Mouse (Mus musculus) hindbrain, postnatal 0 days (tissue): ENCODE data around the gene Tex19.2. TPM values are rescaled to one million over a fixed set of nuclear protein-coding genes. Genes with fewer than 3 reads are reported as not detected.

Source experiments
- ATAC-seq: fragments of 200-750 bp; cut with Nextera tagmentation; 2 replicates; pipeline ENCODE4 v1.8.0; 2017; ENCODE audit warnings: mild to moderate bottlenecking, moderate TSS enrichment, moderate library complexity
- DNase-seq: peaks from one replicate; pipeline ENCODE4 v3.0.0-alpha.2; 2015; ENCODE audit warnings: low spot score
- H3K27ac ChIP-seq: fragments of 300-500 bp; sonication (generic); 2 replicates; pipeline ENCODE4 v1.5.1; 2014; ENCODE audit warnings: mild to moderate bottlenecking
- H3K27me3 ChIP-seq: fragments of 300-500 bp; sonication (generic); 2 replicates; pipeline ENCODE4 v1.6.1; 2014; ENCODE audit warnings: low read length, mixed read lengths; ENCODE audit not compliant: insufficient read depth
- H3K36me3 ChIP-seq: fragments of 300-500 bp; sonication (generic); 2 replicates; pipeline ENCODE4 v1.6.1; 2014; ENCODE audit warnings: low read length, mixed read lengths; ENCODE audit not compliant: insufficient read depth
- H3K4me1 ChIP-seq: fragments of 300-500 bp; sonication (generic); 2 replicates; pipeline ENCODE4 v1.6.1; 2014; ENCODE audit warnings: antibody characterized with exemption, low read length, mixed read lengths; ENCODE audit not compliant: insufficient read depth
- H3K4me2 ChIP-seq: fragments of 300-500 bp; sonication (generic); 2 replicates; pipeline ENCODE4 v1.6.1; 2014; ENCODE audit warnings: low read depth, mild to moderate bottlenecking, low read length, moderate library complexity, mixed read lengths
- H3K4me3 ChIP-seq: fragments of 300-500 bp; sonication (generic); 2 replicates; pipeline ENCODE4 v1.5.1; 2014; ENCODE audit warnings: low read length
- H3K9ac ChIP-seq: fragments of 300-500 bp; sonication (generic); replicated peaks from 2 replicates; pipeline ENCODE4 v1.6.1; 2014; ENCODE audit warnings: mild to moderate bottlenecking, low read length, moderate library complexity, mixed read lengths
- H3K9me3 ChIP-seq: fragments of 300-500 bp; sonication (generic); 2 replicates; pipeline ENCODE4 v1.6.1; 2016; ENCODE audit warnings: low read length, mixed read lengths
- CTCF ChIP-seq: IDR thresholded peaks from 2 replicates; pipeline ENCODE4 v1.5.1; 2016; ENCODE audit warnings: antibody characterized with exemption, control low read depth, low read depth
- WGBS: fragments of 180-500 bp; shearing (Covaris S2); extraction: QIAGEN DNeasy Blood & Tissue Kit; methylation state at CpG from one replicate; pipeline ENCODE4 v1.1.7; 2014; 5-methylcytosine and 5-hydroxymethylcytosine counted together
- polyA plus RNA-seq: library from polyadenylated mRNA; unstranded; fragments of >200 nt; fragmentation: Nextera tagmentation; extraction: Ambion mirVana; gene quantifications from 2 replicates; pipeline ENCODE4 v1.2.1, GENCODE M21; 2015
- total RNA-seq: library from RNA; depleted of rRNA; stranded (reverse); fragments of >200 nt; gene quantifications from 2 replicates; pipeline ENCODE4 v1.2.3, GENCODE M21; 2014; rRNA removed

Tex19.2 gene
- total RNA-seq, result not detected in 2 replicates
- not detected in 2 replicates for polyA plus RNA-seq

- WGBS, result 60% methylated on average over 3 of the region's 3 CpGs
- Histone ChIP-seq H3K27ac (no peak within 1 kb of the TSS), H3K4me3 (no peak within 1 kb of the TSS), H3K4me2 (no peak within 1 kb of the TSS), H3K36me3 (no peaks in the 10 kb centered on the region), H3K9me3 (no peaks in the 10 kb centered on the region), H3K27me3 (no peaks in the 10 kb centered on the region), H3K4me1 (no peaks in the 10 kb centered on the region), H3K9ac (no peak within 1 kb of the TSS)
- ATAC-seq (no peak), DNase-seq (no peak)
- TF ChIP-seq CTCF, result no peak
These were observed at the start of gene Tex19.2 for GRCm38 (mm10) chr11:121118577-121118976. Tex19.2 (minus strand) TSS chr11:121118677.

- H3K27me3 ChIP-seq, result no peaks in the 10 kb centered on the region
- DNase-seq (no peak), ATAC-seq (no peak)
- 89% methylated on average over 4 of the region's 4 CpGs for WGBS
- no peak overlapping the region for H3K4me3 ChIP-seq
- H3K9me3 ChIP-seq, result no peaks in the 10 kb centered on the region
- no peaks in the 10 kb centered on the region for H3K4me1 ChIP-seq
- no peak overlapping the region for H3K9ac ChIP-seq
- no peak overlapping the region for H3K4me2 ChIP-seq
- H3K27ac ChIP-seq, result no peak overlapping the region
- no peaks in the 10 kb centered on the region for H3K36me3 ChIP-seq
- TF ChIP-seq CTCF, result no peak
These were observed 45.3 kb upstream of the Tex19.2 start for GRCm38 (mm10) chr11:121163751-121164150.

GRCm38 (mm10) chr11:121160636-121161346 is 42.3 kb upstream of the Tex19.2 start:
- no peaks in the 10 kb centered on the region for H3K27me3 ChIP-seq
- no peak for DNase-seq

GRCm38 (mm10) chr11:121159971-121160370 is 41.5 kb upstream of the Tex19.2 start, which contains the start of gene Uts2r:
Uts2r (plus strand) TSS chr11:121160271.
- Histone ChIP-seq H3K36me3 (no peaks in the 10 kb centered on the region), H3K9me3 (no peaks in the 10 kb centered on the region), H3K4me2 (no peak within 1 kb of the TSS), H3K27me3 (no peaks in the 10 kb centered on the region), H3K27ac (no peak within 1 kb of the TSS), H3K4me1 (no peaks in the 10 kb centered on the region), H3K9ac (no peak within 1 kb of the TSS), H3K4me3 (no peak within 1 kb of the TSS)
- no peak for TF ChIP-seq CTCF
- 89% methylated on average over 5 of the region's 5 CpGs for WGBS
- DNase-seq (no peak), ATAC-seq (no peak)

More at GRCm38 (mm10) chr11:121160636-121161346, 42.3 kb upstream of the Tex19.2 start:
- no peak overlapping the region for H3K27ac ChIP-seq
- TF ChIP-seq CTCF, result no peak
- H3K4me2 ChIP-seq, result no peak overlapping the region
- WGBS, result 88% methylated on average over 26 of the region's 26 CpGs
- H3K36me3 ChIP-seq, result no peaks in the 10 kb centered on the region
- H3K9me3 ChIP-seq, result no peaks in the 10 kb centered on the region
- no peak overlapping the region for H3K9ac ChIP-seq
- no peaks in the 10 kb centered on the region for H3K4me1 ChIP-seq
- H3K4me3 ChIP-seq, result no peak overlapping the region
- ATAC-seq, result no peak

- ATAC-seq, result peak; percentile 62; the same call in 1 of the 2 replicates
These were observed 38.0 kb upstream of the Tex19.2 start for GRCm38 (mm10) chr11:121156411-121156891.

GRCm38 (mm10) chr11:121154203-121154602 is 35.7 kb upstream of the Tex19.2 start:
- Histone ChIP-seq H3K27me3 (no peaks in the 10 kb centered on the region), H3K9ac (no peak overlapping the region), H3K4me1 (no peaks in the 10 kb centered on the region), H3K27ac (no peak overlapping the region), H3K4me2 (no peak overlapping the region), H3K9me3 (no peaks in the 10 kb centered on the region), H3K4me3 (no peak overlapping the region), H3K36me3 (no peaks in the 10 kb centered on the region)
- ATAC-seq, result no peak
- no peak for TF ChIP-seq CTCF
- 24% methylated on average over 4 of the region's 4 CpGs for WGBS
- no peak for DNase-seq

More at GRCm38 (mm10) chr11:121156411-121156891, 38.0 kb upstream of the Tex19.2 start:
- Histone ChIP-seq H3K9me3 (no peaks in the 10 kb centered on the region), H3K9ac (peak overlapping the region; percentile 22; the same call in 1 of the 2 replicates), H3K36me3 (no peaks in the 10 kb centered on the region), H3K4me3 (peak overlapping the region; percentile 38), H3K27ac (no peak overlapping the region), H3K4me1 (no peaks in the 10 kb centered on the region), H3K4me2 (peak overlapping the region; percentile 65), H3K27me3 (no peaks in the 10 kb centered on the region)
- TF ChIP-seq CTCF, result no peak
- DNase-seq, result peak; percentile 76
- 1% methylated on average over 45 of the region's 45 CpGs for WGBS

- TF ChIP-seq CTCF, result peak; percentile 17; the same call in 1 of the 2 replicates
- Histone ChIP-seq H3K9me3 (no peaks in the 10 kb centered on the region), H3K4me1 (no peaks in the 10 kb centered on the region), H3K36me3 (no peaks in the 10 kb centered on the region), H3K27me3 (no peaks in the 10 kb centered on the region), H3K4me2 (no peak overlapping the region), H3K4me3 (no peak overlapping the region), H3K9ac (no peak overlapping the region), H3K27ac (no peak overlapping the region)
- DNase-seq, result no peak
- WGBS, result 83% methylated on average over 3 of the region's 3 CpGs
- ATAC-seq, result no peak
These were observed 29.7 kb upstream of the Tex19.2 start for GRCm38 (mm10) chr11:121148193-121148592.
